Mouse (Mus musculus) left cerebral cortex, postnatal 14 days (tissue): ENCODE measurements around the gene Ivns1abp. TPM values are rescaled to one million over a fixed set of nuclear protein-coding genes. Genes with fewer than 3 reads are reported as not detected.
"Not testable (repeated sequence)": the region's sequence is repeated elsewhere in the genome, so short reads cannot be mapped to it uniquely, and the experiment has no call there.

ENCODE experiments used
- DNase-seq, 2 experiments: peaks; one replicate each; pipeline ENCODE4 v3.0.0; 2021 to 2022; ENCODE audit warnings: low spot score in 2 of 2, mixed read lengths in 1 of 2
- intact Hi-C: fragments of 180-260 bp; cut with DNase I; formaldehyde crosslinking; loops from one replicate; pipeline ENCODE4 v1.15.1; 2025
- long read RNA-seq, 2 experiments: library from polyadenylated mRNA; stranded (forward); transcript quantifications; one replicate each; pipeline ENCODE4 v2.0.0; 2021
- total RNA-seq, 2 experiments: library from RNA; stranded (reverse); gene quantifications; 2 replicates each; pipeline ENCODE4 v1.2.3; 2021

Gene Ivns1abp
- total RNA-seq: 100 to 1,000 TPM; 125 to 135 TPM
- long read RNA-seq, experiment 1, transcript Ivns1abp-201 (15 exons, 3,511 nt): major isoform, 84 of 166 reads
- long read RNA-seq, experiment 1, transcript Ivns1abp-204 (15 exons, 3,315 nt): minor isoform, 8 of 166 reads
- long read RNA-seq, experiment 1, transcript Ivns1abp-203 (8 exons, 2,783 nt): minor isoform, 21 of 166 reads
- long read RNA-seq, experiment 1, partial matches to known transcripts: 17 of 166 reads
- long read RNA-seq, experiment 1, other reads (novel, unspliced or antisense): 35 of 166 reads
- long read RNA-seq, experiment 2, transcript Ivns1abp-203 (8 exons, 2,783 nt): minor isoform, 12 of 114 reads
- long read RNA-seq, experiment 2, transcript Ivns1abp-204 (15 exons, 3,315 nt): minor isoform, 14 of 114 reads
- long read RNA-seq, experiment 2, transcript Ivns1abp-201 (15 exons, 3,511 nt): major isoform, 56 of 114 reads
- long read RNA-seq, experiment 2, partial matches to known transcripts: 18 of 114 reads
- long read RNA-seq, experiment 2, other reads (novel, unspliced or antisense): 14 of 114 reads

GRCm38 (mm10) chr1:151344283-151345108 lies at the start of gene Ivns1abp:
TSS of gene Ivns1abp (plus strand) at chr1:151344477.
- intact Hi-C loops: loop anchor here (2.0 to 10.0 kb wide), 3 partner anchors 90 to 952 kb away; partner anchors contain the start of genes Odr4 and Tpr

GRCm38 (mm10) chr1:151295486-151295885 lies 48.8 kb upstream of the Ivns1abp start:
- intact Hi-C loops: no loop called here
- DNase-seq: no peak

More at GRCm38 (mm10) chr1:151344283-151345108, at the start of gene Ivns1abp:
- DNase-seq: peak; percentile 97 to 98

GRCm38 (mm10) chr1:151296621-151297020 lies 47.7 kb upstream of the Ivns1abp start:
- DNase-seq: no peak
- intact Hi-C loops: no loop called here

GRCm38 (mm10) chr1:151297025-151297424 lies 47.3 kb upstream of the Ivns1abp start:
- intact Hi-C loops: no loop called here

GRCm38 (mm10) chr1:151297596-151297995 lies 46.7 kb upstream of the Ivns1abp start:
- DNase-seq: no peak
- intact Hi-C loops: no loop called here

More at GRCm38 (mm10) chr1:151297025-151297424, 47.3 kb upstream of the Ivns1abp start:
- DNase-seq: no peak

GRCm38 (mm10) chr1:151301456-151301855 lies 42.8 kb upstream of the Ivns1abp start:
- intact Hi-C loops: no loop called here
- DNase-seq: no peak

- intact Hi-C loops: no loop called here
- peak; percentile 53 to 82 for DNase-seq
These were observed 42.4 kb upstream of the Ivns1abp start for GRCm38 (mm10) chr1:151301904-151302303.

GRCm38 (mm10) chr1:151303265-151303664 lies 41.0 kb upstream of the Ivns1abp start:
- intact Hi-C loops: no loop called here
- DNase-seq: no peak

- DNase-seq, intact Hi-C loops: not testable (repeated sequence)
These were observed 39.3 kb upstream of the Ivns1abp start for GRCm38 (mm10) chr1:151305001-151305400.

GRCm38 (mm10) chr1:151307059-151307458 lies 37.2 kb upstream of the Ivns1abp start:
- no peak for DNase-seq

GRCm38 (mm10) chr1:151307821-151308220 lies 36.5 kb upstream of the Ivns1abp start:
- no peak for DNase-seq
- intact Hi-C loops: no loop called here

More at GRCm38 (mm10) chr1:151307059-151307458, 37.2 kb upstream of the Ivns1abp start:
- intact Hi-C loops: no loop called here

- no peak for DNase-seq
- intact Hi-C loops: no loop called here
These were observed 35.8 kb upstream of the Ivns1abp start for GRCm38 (mm10) chr1:151308508-151308907.

- intact Hi-C loops: no loop called here
- DNase-seq: no peak
These were observed 33.8 kb upstream of the Ivns1abp start for GRCm38 (mm10) chr1:151310511-151310910.

- DNase-seq: no peak
- intact Hi-C loops: no loop called here
These were observed 32.9 kb upstream of the Ivns1abp start for GRCm38 (mm10) chr1:151311379-151311778.

- intact Hi-C loops: no loop called here
- no peak for DNase-seq
These were observed 25.0 kb upstream of the Ivns1abp start for GRCm38 (mm10) chr1:151319267-151319666.

- intact Hi-C loops: no loop called here
- DNase-seq: no peak
These were observed 23.9 kb upstream of the Ivns1abp start for GRCm38 (mm10) chr1:151320408-151320807.

GRCm38 (mm10) chr1:151325328-151325727 lies 18.9 kb upstream of the Ivns1abp start:
- intact Hi-C loops: no loop called here
- DNase-seq: no peak

- DNase-seq: no peak
- intact Hi-C loops: no loop called here
These were observed 15.8 kb upstream of the Ivns1abp start for GRCm38 (mm10) chr1:151328341-151329097.

- DNase-seq: no peak
- intact Hi-C loops: no loop called here
These were observed 14.7 kb upstream of the Ivns1abp start for GRCm38 (mm10) chr1:151329601-151330000.
